Mouse (Mus musculus) kidney, adult 2 months (tissue): ENCODE measurements around the gene Prss33. TPM values are rescaled to one million over a fixed set of nuclear protein-coding genes. Genes with fewer than 3 reads are reported as not detected.
"Not testable (repeated sequence)": the region's sequence is repeated elsewhere in the genome, so short reads cannot be mapped to it uniquely, and the experiment has no call there.

Experiments
- DNase-seq: peaks from one replicate; pipeline ENCODE4 v3.0.0; 2021
- H3K27ac ChIP-seq: fragments of 200-500 bp; 2 replicates; pipeline ENCODE4 v1.5.1; 2012; ENCODE audit warnings: low read depth, low read length, control low read depth, inconsistent platforms; ENCODE audit not compliant: insufficient read depth
- H3K27me3 ChIP-seq: fragments of 200-500 bp; replicated peaks from 2 replicates; pipeline ENCODE4 v1.6.1; 2012; ENCODE audit warnings: mild to moderate bottlenecking, moderate library complexity, low read length, inconsistent platforms; ENCODE audit not compliant: control insufficient read depth, insufficient read depth
- H3K36me3 ChIP-seq: fragments of 200-500 bp; 2 replicates; pipeline ENCODE4 v1.6.1; 2012; ENCODE audit warnings: mild to moderate bottlenecking, moderate library complexity, low read length, inconsistent platforms; ENCODE audit not compliant: control insufficient read depth, insufficient read depth
- H3K4me1 ChIP-seq: fragments of 200-500 bp; 2 replicates; pipeline ENCODE4 v1.6.1; 2011; ENCODE audit warnings: low read length; ENCODE audit not compliant: control insufficient read depth, insufficient read depth
- H3K4me3 ChIP-seq: fragments of 200-500 bp; 2 replicates; pipeline ENCODE4 v1.5.1; 2011; ENCODE audit warnings: mild to moderate bottlenecking, low read depth, low read length, control low read depth; ENCODE audit not compliant: insufficient read depth
- CTCF ChIP-seq: fragments of 200-500 bp; conservative IDR thresholded peaks from 2 replicates; pipeline ENCODE4 v1.5.1; 2011; ENCODE audit warnings: low read depth, mild to moderate bottlenecking, control low read depth, low read length, moderate library complexity, mixed read lengths; ENCODE audit not compliant: insufficient read depth, insufficient read length
- POLR2A ChIP-seq: fragments of 200-500 bp; IDR thresholded peaks from one replicate; pipeline ENCODE4 v1.6.1; 2011; ENCODE audit warnings: low read depth, low read length, control low read depth
- WGBS: fragments of 180-500 bp; shearing (Covaris S2); methylation state at CpG from one replicate; pipeline ENCODE4 v1.1.7; 2018; 5-methylcytosine and 5-hydroxymethylcytosine counted together
- polyA plus RNA-seq: library from polyadenylated mRNA; depleted of rRNA; stranded (reverse); fragments of >200 nt; gene quantifications from 2 replicates; pipeline ENCODE4 v1.2.3, GENCODE M21; 2012; rRNA removed

Prss33 gene
- polyA plus RNA-seq = not detected in 2 replicates

DNA sequence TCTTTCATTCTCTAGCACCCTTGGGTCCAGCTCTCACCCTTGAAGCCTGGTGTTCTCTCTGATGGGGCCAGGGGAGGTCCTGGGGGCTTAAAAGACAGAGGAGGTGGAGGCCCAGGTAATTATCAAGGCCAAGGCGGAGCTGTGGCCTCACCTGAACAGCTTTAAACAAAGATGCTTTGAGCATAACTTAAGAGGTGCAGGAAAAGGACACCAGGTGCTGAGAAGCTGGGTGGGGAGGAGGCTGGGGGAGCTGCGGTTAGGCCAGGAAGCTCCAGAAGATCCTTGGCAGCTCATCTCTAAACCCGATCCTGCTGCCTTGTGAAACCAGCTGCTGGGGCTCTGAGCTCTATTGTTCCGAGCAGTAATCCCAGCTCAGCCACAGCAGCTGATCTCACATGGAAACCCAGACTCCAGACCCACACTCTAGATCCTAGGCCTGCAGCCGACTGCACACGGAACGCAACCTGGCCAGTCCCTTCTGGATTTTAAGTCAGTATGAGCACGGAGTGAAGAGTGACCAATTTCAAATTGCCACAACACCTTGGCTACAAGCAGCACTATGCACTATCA is at the start of gene Prss33:
TSS of gene Prss33 (minus strand) at position 51 of the 570 bp plus-strand sequence.
- H3K27ac ChIP-seq = no peak within 1 kb of the TSS
- TF ChIP-seq CTCF (no peak), POLR2A (no peak)
- DNase-seq = no peak
- no peaks in the 10 kb centered on the region for H3K4me1 ChIP-seq
- no peaks in the 10 kb centered on the region for H3K36me3 ChIP-seq
- no peaks in the 10 kb centered on the region for H3K27me3 ChIP-seq
- WGBS = 85% methylated on average over 8 of the region's 8 CpGs
- H3K4me3 ChIP-seq = no peak within 1 kb of the TSS

DNA sequence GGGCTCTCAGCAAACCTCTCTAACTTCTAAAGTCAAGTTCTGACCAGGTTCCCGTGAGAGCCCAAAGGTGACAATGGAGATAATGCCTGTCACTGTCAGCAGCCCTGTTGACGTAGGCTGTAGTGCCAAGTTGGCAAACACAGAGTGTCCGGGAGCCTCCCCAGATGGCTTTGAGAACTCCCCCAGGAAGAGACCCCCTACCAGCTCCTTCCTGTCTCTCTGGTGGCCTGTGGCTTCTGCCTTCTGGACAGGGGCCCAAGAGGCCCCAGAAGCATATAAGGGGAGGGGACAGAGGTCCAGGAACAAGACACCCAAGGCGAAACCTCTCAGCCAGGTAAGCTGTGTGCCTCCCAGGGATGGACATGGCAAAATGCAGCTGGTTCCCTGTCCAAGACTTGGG is 44.7 kb upstream of the Prss33 start, which contains the start of the genes Dcpp1 and Dcpp2:
TSS of gene Dcpp1 (plus strand) at position 301 of the 400 bp plus-strand sequence.
TSS of gene Dcpp2 (plus strand) at position 305 of the 400 bp plus-strand sequence.
- 70% methylated on average over 4 of the region's 4 CpGs for WGBS

DNA sequence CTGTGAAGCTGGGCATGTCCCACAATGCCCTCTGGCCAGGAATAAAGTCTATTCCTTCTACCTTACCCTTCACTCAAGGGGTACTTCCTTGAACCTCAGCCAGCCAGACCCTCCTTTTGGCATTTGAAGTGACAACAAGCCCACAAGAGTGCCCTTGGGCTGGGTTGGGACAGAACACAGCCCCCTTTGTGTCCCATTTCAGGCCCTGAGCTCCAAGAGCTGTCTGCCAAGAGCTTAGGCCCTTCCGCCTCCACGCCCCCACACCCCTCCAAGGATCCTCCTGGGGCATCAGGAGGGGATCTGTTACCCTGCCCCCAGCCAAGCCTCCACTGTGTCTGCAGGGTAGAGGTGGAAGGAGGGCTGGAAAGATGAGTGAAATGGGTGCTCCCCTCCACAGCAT is 41.3 kb upstream of the Prss33 start:
- Histone ChIP-seq H3K36me3 (no peaks in the 10 kb centered on the region), H3K27me3 (no peaks in the 10 kb centered on the region), H3K27ac (no peak overlapping the region), H3K4me1 (no peaks in the 10 kb centered on the region), H3K4me3 (no peak overlapping the region)
- no peak for TF ChIP-seq POLR2A
- no peak for TF ChIP-seq CTCF
- DNase-seq = no peak
- WGBS = 92% methylated on average over 2 of the region's 2 CpGs

More for the DNA sequence above, 44.7 kb upstream of the Prss33 start, which contains the start of the genes Dcpp1 and Dcpp2:
- not testable (repeated sequence) for DNase-seq, H3K36me3 ChIP-seq, H3K4me1 ChIP-seq, H3K27ac ChIP-seq, H3K4me3 ChIP-seq, H3K27me3 ChIP-seq

DNA sequence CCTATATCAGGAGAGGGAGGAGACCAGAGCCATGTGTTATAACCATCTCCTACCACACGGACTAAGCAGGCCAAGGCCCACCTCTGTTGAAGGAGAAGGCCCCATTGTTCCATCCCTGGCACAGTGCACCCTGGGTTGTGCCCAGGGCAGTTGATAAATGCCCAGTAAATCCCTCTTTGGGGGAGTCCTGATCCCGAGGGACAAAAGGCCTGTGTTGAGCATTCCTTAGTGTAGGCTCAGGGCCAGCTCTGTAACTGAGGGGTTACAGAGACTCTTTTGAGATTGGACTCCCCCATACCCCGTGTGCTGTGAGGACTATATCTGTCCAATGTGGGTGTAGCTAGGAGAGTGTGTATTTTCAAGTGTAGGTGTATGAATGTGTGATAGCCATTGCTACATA is 40.9 kb upstream of the Prss33 start:
- no peak overlapping the region for H3K27ac ChIP-seq
- H3K36me3 ChIP-seq = no peaks in the 10 kb centered on the region
- H3K4me1 ChIP-seq = no peaks in the 10 kb centered on the region
- TF ChIP-seq POLR2A (no peak), CTCF (no peak)
- no peaks in the 10 kb centered on the region for H3K27me3 ChIP-seq
- no peak overlapping the region for H3K4me3 ChIP-seq
- 55% methylated on average over 3 of the region's 3 CpGs for WGBS
- no peak for DNase-seq

DNA sequence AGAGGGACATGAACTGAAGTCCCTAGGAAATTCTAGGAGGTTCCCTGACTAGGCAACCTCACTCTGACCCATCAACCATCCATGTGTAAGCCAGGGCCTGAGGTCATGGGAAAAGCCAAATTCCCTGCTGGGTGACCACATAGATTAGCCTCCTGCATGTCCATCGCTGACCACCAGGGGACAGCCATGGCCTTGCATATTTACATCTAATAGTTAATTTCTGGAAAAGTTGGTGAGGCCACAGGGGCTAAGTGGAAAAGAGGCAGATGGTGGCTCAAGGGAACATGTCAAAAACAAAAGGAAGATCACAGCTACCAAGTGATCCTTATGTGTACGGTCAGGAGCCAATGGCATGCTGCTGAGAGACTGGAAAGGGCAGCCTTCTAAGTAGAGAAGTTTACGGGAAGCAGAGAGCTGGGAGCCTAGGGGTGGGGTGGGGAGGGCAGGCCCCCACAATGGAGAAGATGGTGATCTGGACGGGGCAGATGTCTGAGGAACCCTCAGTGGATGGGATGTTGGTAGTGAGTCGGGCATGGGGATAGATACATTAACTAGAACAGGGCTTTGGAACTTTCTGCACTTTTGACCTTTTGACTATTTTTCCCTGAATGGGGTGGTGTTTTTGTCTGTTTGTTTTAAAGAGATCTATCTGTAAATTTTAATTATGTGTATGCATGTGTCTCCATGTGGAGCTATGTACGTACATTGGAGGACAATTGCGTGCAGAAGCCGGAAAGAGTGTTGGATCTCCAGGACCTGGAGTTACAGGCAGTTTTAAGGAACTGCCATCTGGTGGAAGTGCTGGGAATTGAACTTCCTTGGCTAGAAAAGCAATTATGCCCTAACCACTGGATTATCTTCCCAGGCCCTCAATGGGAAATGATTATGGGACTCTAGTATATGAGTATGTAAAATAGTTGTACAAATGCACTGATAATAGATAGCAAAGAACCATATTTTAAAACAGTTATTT is 38.3 kb upstream of the Prss33 start:
- TF ChIP-seq CTCF (peak; percentile 84), POLR2A (no peak)
- H3K4me3 ChIP-seq = no peak overlapping the region
- no peaks in the 10 kb centered on the region for H3K27me3 ChIP-seq
- DNase-seq = peak; percentile 65
- H3K36me3 ChIP-seq = no peaks in the 10 kb centered on the region
- WGBS = 38% methylated on average over 8 of the region's 8 CpGs
- H3K27ac ChIP-seq = no peak overlapping the region
- H3K4me1 ChIP-seq = no peaks in the 10 kb centered on the region

DNA sequence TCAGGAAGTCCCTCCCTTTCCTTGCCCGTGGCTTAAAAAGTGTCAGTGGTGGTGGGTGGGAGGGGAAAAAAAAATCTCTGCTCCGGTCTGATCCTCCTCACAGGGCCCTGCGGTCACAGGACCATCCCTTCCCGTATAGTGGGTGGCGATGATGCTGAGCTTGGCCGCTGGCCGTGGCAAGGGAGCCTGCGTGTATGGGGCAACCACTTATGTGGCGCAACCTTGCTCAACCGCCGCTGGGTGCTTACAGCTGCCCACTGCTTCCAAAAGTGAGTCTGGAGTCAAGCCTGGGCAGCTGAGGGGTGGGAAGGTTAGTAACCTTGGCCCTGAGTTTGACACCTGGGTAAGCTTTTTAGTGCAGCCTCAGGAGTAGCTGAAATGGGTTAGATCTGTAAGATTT is 32.7 kb upstream of the Prss33 start:
- Histone ChIP-seq H3K4me3 (no peak overlapping the region), H3K27ac (no peak overlapping the region), H3K4me1 (no peaks in the 10 kb centered on the region), H3K27me3 (no peaks in the 10 kb centered on the region), H3K36me3 (no peaks in the 10 kb centered on the region)
- DNase-seq = no peak
- TF ChIP-seq POLR2A = no peak
- TF ChIP-seq CTCF = no peak
- WGBS = 80% methylated on average over 11 of the region's 11 CpGs

DNA sequence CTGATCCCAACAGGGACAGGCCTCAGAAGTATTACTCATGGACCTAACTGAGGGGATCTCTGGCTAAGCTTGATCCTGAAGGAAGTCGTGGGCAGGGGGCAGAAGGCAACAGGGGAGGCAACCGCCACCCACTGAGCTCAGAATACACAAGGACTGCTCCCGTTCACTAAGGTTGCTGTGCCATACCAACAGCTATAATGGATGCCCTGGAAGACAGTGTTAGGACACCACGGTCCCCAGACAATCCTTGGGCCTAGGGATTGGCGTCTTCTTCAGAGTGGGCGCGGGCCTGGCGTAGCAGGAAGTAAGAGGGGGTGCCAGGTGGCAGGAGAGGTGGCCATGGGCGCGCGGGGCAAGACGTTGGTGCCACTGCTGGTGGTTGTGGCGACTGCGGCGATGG is 31.9 kb upstream of the Prss33 start, which contains the start of gene Prss21:
TSS of gene Prss21 (plus strand) at position 301 of the 400 bp plus-strand sequence.
- Histone ChIP-seq H3K4me3 (no peak within 1 kb of the TSS), H3K27me3 (no peaks in the 10 kb centered on the region), H3K27ac (no peak within 1 kb of the TSS), H3K36me3 (no peaks in the 10 kb centered on the region), H3K4me1 (no peaks in the 10 kb centered on the region)
- 92% methylated on average over 15 of the region's 15 CpGs for WGBS
- TF ChIP-seq POLR2A = no peak
- no peak for TF ChIP-seq CTCF
- DNase-seq = no peak
